Mouse (Mus musculus): ENCODE results near the gene Coq2.

The Coq2 gene

GRCm38 (mm10) chr5:100619586-100620275, 55.2 kb downstream of the Coq2 start:
- no peak for DNase-seq

DNA sequence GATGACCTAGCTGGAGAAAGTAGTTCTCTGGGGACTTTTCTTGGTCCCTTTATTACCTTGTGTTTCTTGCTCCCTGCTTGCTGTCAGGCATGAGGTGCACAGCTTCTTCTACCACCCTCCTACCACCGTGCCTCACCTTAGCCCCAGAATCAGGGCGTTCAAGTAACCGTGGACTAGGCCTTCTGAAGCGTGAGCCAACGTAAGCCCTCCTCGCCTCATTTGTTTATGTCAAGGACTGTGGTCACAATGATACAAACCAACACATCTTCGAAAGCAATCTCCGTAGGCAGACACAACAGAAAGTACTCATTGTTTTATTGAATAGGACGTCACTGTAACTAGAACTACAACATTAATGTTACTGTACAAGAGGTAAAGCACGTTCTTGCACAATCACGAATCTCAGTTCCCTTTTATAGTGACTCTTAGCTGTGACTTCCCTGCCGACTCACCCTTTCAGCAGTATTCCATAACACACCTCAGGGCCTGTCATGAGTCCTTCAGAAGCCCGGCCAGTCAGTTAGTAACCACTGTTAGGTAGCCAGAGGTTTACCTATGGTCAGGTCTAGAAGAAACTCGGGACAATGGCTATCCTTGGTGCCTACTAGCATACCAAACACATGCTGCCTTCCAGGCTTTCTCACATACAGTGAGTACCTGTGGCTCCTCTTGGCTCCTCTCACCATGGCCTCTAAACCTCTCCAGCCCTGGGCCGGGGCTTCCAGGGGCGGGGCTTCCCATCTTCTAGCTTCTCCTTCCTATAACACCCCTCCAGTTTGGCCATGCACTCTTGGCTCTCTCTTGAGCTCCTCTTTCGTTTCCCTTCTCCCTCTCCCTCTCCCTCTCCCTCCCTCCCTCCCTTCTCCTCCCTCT, 60.8 kb downstream of the Coq2 start:
- DNase-seq: no peak

GRCm38 (mm10) chr5:100607868-100608267, 67.1 kb downstream of the Coq2 start:
- DNase-seq: no peak

DNA sequence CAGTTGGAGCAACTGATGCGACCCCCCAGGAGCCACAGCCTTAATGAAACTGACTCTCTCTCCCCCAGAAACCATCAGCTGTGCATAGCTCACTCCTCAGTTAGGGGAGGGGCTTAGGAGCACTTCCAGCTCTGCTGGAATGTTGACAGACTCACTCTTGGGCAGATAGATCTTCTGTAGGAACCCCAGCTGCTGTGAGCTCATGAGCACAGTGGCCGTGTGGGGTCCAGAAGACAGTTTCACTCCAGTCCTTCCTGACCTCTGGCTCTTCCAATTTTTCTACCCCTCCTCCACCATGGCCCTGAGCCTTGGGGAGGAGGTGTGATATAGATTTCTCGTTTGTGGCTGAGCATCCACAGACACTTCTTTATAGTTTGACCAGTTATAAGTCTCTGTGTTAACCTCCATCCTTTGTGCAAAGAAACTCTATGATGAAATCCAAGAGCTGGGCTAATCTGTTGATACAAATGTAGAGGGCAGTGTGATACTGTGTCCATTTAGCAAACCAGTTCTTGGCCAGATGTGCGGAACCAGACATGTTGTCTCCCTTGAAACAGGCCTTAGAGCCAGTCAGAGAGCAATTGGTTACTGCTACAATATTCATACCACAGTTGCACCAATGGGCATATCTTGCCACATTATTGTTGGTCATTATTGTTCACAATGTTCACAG, 67.7 kb downstream of the Coq2 start:
- DNase-seq: no peak

DNA sequence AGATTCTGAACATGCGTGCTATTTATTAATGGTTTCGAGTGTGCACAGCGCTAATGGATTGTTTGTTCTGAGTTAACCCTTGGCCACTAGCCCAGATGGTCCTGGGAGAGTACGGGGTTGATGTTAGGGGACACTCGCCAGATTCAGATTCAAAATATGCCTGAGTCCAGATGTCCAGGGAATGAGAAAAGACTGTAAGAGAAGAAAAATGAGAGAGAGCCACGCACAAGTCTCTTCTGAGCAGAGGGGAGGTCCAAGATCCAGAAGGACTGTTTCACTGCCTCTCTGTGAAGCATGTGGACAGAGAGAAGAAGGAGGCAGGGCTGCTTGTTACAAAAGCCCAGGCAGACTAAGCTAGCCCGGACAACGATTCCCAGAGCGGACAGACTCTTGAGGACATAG, 69.1 kb downstream of the Coq2 start:
- no peak for DNase-seq
